Mouse (Mus musculus): ENCODE measurements around the gene Il22ra2. TPM values are rescaled to one million over a fixed set of nuclear protein-coding genes. Genes with fewer than 3 reads are reported as not detected.

The Il22ra2 gene
- polyA plus RNA-seq (2015; fragmentation: Nextera tagmentation; extraction: Ambion mirVana): 0.06 TPM in 1 of 2 replicates, not detected in the other

DNA sequence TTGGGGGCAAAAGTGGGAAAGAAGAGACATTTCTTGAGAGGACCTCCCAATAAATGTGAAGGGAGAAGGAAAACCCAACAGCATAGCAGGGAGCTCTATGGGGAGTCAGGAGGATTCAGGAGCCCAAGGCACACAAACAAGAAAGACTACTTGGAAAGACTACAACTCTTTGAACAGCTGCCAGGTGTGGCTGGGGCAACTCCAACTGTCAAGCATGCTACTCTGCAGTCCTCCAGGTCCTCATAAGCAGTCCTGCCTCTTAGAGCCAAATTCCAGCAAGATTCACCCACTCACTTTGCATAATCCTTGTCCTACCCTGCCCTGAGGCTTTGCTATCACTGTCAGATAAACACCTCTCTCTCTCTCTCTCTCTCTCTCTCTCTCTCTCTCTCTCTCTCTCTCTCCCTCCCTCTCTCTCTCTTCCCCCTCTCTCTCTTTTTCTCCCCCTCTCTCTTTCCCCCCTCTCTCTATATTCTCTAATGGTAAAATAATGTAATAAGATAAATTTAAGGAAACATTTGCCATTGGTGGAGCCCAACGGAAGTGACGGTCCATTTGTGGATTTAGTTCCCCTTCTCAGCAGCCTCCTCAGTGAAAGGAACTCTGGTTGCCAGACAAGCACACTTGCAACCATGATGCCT is at the start of gene Il22ra2:
TSS of gene Il22ra2 (plus strand) at position 591 of the 641 bp plus-strand sequence.
- no peak within 1 kb of the TSS for H3K27ac ChIP-seq
- no peaks in the 10 kb centered on the region for H3K4me1 ChIP-seq
- no peaks in the 10 kb centered on the region for H3K36me3 ChIP-seq
- ATAC-seq (ENCODE audit: insufficient read depth, low FRiP score, low read depth): no peak
- 85% methylated on average over 2 of the region's 2 CpGs for WGBS
- H3K4me3 ChIP-seq (replicated peaks): no peak within 1 kb of the TSS
- no peak within 1 kb of the TSS for H3K9ac ChIP-seq
- no peak within 1 kb of the TSS for H3K4me2 ChIP-seq
- no peaks in the 10 kb centered on the region for H3K9me3 ChIP-seq
- no peaks in the 10 kb centered on the region for H3K27me3 ChIP-seq (replicated peaks)

DNA sequence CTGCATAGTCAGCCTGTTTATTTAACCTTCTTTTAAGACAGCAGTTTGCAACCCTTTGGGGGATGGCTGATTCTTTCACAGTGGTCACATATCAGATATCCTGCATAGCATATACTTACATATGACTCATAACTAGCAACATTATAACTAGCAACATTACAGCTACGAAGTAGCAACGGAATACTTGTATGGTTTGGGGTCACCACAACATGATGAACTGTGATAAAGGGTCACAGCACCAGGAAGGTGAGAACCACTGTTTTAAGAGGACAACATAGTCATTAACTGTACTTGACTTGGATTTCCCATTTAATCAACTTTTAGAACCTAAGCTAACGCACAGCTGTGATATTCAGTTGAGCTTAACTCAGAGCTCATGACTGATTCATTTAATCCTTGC is 44.2 kb upstream of the Il22ra2 start:
- no peak overlapping the region for H3K27ac ChIP-seq
- no peak overlapping the region for H3K9ac ChIP-seq
- no peaks in the 10 kb centered on the region for H3K36me3 ChIP-seq
- no peaks in the 10 kb centered on the region for H3K4me1 ChIP-seq
- ATAC-seq (ENCODE audit: insufficient read depth, low FRiP score, low read depth): no peak
- no peak overlapping the region for H3K4me2 ChIP-seq
- H3K4me3 ChIP-seq (replicated peaks): no peak overlapping the region
- no peaks in the 10 kb centered on the region for H3K9me3 ChIP-seq
- WGBS: 88% methylated on average over 3 of the region's 3 CpGs
- H3K27me3 ChIP-seq (replicated peaks): no peaks in the 10 kb centered on the region

DNA sequence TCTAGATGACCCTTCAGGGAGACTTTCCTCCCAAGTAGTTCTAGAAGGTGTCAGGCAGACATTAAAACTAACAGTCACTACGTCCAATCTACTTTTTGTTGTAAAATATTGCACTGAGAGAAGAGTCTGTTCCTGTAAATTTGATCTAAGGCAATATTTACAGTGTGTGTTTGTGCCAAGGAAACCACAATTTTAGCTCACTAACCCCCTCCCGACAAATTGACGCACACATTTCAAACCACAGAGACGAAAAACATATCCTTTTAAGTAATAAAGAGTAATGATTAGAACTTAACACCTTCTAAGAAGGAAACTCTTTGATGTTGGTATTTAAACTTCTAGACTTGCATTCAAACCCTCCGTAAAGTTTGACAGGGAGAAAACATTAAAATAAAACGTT is 43.8 kb upstream of the Il22ra2 start:
- H3K9ac ChIP-seq: no peak overlapping the region
- no peak overlapping the region for H3K27ac ChIP-seq
- no peaks in the 10 kb centered on the region for H3K27me3 ChIP-seq (replicated peaks)
- no peaks in the 10 kb centered on the region for H3K36me3 ChIP-seq
- ATAC-seq (ENCODE audit: insufficient read depth, low FRiP score, low read depth): no peak
- H3K4me2 ChIP-seq: no peak overlapping the region
- no peaks in the 10 kb centered on the region for H3K9me3 ChIP-seq
- H3K4me3 ChIP-seq (replicated peaks): no peak overlapping the region
- H3K4me1 ChIP-seq: no peaks in the 10 kb centered on the region
- WGBS: 64% methylated on average over 6 of the region's 6 CpGs

DNA sequence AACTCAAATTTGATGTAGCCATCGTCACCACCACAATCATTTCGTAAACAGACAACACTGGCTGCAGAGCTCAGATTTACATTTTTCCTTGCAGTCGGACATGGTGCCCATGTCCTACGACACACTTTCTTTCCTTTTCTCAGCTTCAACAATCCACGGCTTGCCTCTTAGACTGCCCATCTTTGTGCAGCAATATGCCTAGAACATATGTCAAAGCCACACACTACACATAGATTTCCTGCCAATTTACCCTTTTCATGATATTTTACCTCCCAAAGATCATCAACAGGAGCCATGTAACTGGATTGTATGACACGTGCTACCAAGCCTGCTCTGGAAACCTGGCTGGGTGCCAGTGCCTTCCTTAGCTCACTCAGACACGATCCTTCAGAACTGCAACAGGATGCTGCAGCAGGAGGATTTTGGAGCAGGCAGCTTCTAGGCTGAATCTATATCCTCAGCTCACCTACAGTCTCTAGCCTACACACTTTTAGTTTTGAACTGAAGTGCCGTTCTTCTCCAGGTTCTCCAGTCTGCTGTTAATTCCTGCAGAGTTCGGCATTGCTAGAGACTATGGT is 43.3 kb upstream of the Il22ra2 start:
- Histone ChIP-seq H3K4me2 (no peak overlapping the region), H3K4me3 (replicated peaks) (no peak overlapping the region), H3K36me3 (no peaks in the 10 kb centered on the region), H3K27me3 (replicated peaks) (no peaks in the 10 kb centered on the region), H3K9ac (no peak overlapping the region), H3K4me1 (no peaks in the 10 kb centered on the region), H3K9me3 (no peaks in the 10 kb centered on the region), H3K27ac (no peak overlapping the region)
- ATAC-seq (ENCODE audit: insufficient read depth, low FRiP score, low read depth): no peak
- WGBS: 59% methylated on average over 9 of the region's 9 CpGs

DNA sequence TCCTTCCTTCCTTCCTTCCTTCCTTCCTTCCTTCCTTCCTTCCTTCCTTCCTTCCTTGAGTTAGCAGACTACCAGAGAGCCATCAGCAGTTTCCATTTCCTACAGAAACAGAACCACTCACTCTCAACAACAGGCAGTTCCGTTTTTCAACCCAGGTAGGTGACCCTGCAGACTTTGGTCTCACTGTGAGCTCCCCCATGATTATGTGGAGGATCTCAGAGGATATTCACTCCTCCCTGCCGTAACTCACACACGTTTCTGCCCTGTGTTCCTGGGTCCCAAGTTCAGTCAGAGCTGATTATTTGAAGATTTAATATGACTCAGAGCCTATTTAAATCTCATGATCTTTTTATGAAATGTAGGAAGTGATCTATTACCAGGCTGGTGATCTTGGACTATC is 41.1 kb upstream of the Il22ra2 start:
- Histone ChIP-seq H3K27ac (no peak overlapping the region), H3K27me3 (replicated peaks) (no peaks in the 10 kb centered on the region), H3K36me3 (no peaks in the 10 kb centered on the region), H3K4me2 (no peak overlapping the region), H3K9ac (no peak overlapping the region), H3K4me1 (no peaks in the 10 kb centered on the region), H3K4me3 (replicated peaks) (no peak overlapping the region), H3K9me3 (no peaks in the 10 kb centered on the region)
- WGBS: 60% methylated on average over 3 of the region's 3 CpGs
- no peak for ATAC-seq (ENCODE audit: insufficient read depth, low FRiP score, low read depth)

DNA sequence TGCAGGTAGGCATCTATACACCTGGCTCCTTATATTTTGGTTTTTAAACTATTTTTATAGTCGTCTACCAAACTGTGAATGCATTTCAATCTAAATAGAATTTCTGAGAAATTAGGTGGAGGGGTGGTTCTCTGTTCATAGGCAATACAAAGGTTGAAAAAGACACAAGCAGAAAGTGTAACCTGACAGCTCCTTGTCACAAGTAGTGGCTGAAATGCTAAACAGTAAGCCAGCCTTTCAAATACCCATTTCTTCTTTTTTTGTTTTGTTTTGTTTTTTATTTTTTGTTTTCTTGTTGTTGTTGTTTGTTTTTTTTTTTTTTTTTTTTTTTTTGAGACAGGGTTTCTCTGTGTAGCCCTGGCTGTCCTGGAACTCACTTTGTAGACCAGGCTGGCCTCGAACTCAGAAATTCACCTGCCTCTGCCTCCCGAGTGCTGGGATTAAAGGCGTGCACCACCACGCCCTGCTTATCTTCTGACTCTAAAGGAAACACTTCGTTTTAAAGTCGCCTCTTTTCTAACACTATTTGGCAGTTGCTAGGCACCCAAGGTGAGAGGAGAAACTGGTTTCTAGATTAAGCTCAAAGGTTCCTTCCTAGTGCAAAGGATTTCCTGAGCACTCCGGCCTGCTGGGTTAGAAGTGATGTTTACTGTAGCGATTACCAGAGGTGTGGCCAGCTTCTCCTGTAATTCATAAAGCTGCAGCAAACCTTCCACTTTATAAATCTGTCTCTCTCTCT is 39.8 kb upstream of the Il22ra2 start:
- 0 out of 2 replicates have a peak, but pooled peaks have one; percentile 55 for ATAC-seq (ENCODE audit: insufficient read depth, low FRiP score, low read depth)
- Histone ChIP-seq H3K27ac (no peak overlapping the region; the same call in 1 of the 2 replicates), H3K9me3 (no peaks in the 10 kb centered on the region), H3K27me3 (replicated peaks) (no peaks in the 10 kb centered on the region), H3K9ac (no peak overlapping the region), H3K4me2 (no peak overlapping the region), H3K36me3 (no peaks in the 10 kb centered on the region), H3K4me1 (no peaks in the 10 kb centered on the region), H3K4me3 (replicated peaks) (no peak overlapping the region)
- 48% methylated on average over 9 of the region's 9 CpGs for WGBS

DNA sequence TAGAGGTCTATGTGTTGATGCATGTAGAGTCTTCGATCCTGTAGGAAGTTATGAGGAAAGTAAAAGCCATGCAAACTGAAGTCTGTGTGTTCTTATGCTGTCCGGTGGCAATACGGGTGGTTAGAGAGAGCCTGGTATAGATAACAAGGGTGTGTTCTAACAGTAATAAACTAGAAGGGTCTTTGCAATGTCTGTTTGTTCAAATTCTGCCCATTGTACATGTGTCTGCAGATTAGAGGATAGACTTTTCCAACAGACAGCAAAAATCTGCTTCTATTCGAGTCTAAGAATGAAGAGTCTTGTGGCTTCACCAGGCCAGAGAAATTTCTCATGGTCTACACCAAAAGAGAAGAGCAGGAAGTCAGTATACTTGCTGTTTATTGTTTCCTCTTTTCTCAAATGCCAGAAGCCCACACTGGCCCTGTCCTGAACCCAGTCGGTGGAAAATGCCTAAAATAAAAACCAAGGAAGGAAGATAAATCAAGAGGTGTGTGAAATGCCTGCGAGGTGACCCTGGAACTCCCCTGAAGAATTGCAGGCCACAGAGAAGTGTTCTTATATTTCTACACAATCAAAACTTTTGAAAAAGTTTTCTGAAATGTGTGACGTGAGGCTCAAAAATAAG is 38.9 kb upstream of the Il22ra2 start:
- H3K4me1 ChIP-seq: no peaks in the 10 kb centered on the region
- no peak for ATAC-seq (ENCODE audit: insufficient read depth, low FRiP score, low read depth)
- H3K9me3 ChIP-seq: no peaks in the 10 kb centered on the region
- peak overlapping the region; percentile 37; the same call in 1 of the 2 replicates for H3K27ac ChIP-seq
- no peak overlapping the region for H3K4me2 ChIP-seq
- no peak overlapping the region for H3K9ac ChIP-seq
- H3K36me3 ChIP-seq: no peaks in the 10 kb centered on the region
- no peak overlapping the region for H3K4me3 ChIP-seq (replicated peaks)
- no peaks in the 10 kb centered on the region for H3K27me3 ChIP-seq (replicated peaks)
- 52% methylated on average over 7 of the region's 7 CpGs for WGBS

DNA sequence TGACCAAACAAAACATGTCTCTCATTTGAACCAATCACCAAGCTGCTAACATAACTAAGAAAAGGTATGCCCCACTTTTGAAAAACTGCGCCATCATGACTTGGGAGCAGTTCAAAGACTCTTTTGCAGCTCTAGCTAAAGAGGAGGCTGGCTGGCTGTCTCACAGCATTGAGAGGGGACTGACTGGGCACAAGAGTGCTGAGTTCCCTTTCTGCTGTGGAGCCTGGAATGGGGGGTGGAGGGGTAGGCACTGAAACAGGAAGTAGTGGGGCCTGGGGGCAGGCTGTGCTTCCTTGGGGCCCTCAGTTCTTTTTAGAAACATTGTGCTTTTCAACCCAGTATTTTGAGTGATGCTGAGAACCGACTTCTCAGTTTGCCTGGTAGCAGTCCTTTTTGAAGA is 37.7 kb upstream of the Il22ra2 start:
- Histone ChIP-seq H3K4me1 (no peaks in the 10 kb centered on the region), H3K27me3 (replicated peaks) (no peaks in the 10 kb centered on the region), H3K9ac (no peak overlapping the region), H3K4me3 (replicated peaks) (no peak overlapping the region), H3K9me3 (no peaks in the 10 kb centered on the region), H3K4me2 (no peak overlapping the region), H3K36me3 (no peaks in the 10 kb centered on the region), H3K27ac (no peak overlapping the region)
- ATAC-seq (ENCODE audit: insufficient read depth, low FRiP score, low read depth): no peak
- 66% methylated on average over 2 of the region's 2 CpGs for WGBS

DNA sequence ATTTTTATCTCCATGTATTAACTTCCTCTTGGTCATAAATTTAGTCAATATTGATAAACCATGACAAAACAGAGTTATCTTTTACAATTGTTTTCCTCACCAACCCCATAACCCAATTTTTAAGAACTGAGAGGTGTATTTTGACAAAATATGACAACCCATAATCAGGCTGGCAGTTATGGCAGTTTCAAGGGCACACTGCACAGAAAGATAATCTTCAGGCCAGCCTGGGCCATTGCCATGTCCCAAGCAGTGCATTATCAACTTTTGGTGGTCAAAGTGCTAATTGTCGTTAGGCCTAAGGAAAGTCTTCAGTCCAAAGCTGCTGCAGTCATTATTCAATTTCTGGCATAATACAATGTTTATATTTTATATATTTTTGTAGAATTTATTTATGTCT is 37.0 kb upstream of the Il22ra2 start:
- no peaks in the 10 kb centered on the region for H3K36me3 ChIP-seq
- H3K9ac ChIP-seq: no peak overlapping the region
- WGBS: 79% methylated on average over 1 of the region's 1 CpGs
- H3K4me2 ChIP-seq: no peak overlapping the region
- H3K4me1 ChIP-seq: no peaks in the 10 kb centered on the region
- no peak for ATAC-seq (ENCODE audit: insufficient read depth, low FRiP score, low read depth)
- no peak overlapping the region for H3K4me3 ChIP-seq (replicated peaks)
- H3K27me3 ChIP-seq (replicated peaks): no peaks in the 10 kb centered on the region
- no peaks in the 10 kb centered on the region for H3K9me3 ChIP-seq
- no peak overlapping the region for H3K27ac ChIP-seq

DNA sequence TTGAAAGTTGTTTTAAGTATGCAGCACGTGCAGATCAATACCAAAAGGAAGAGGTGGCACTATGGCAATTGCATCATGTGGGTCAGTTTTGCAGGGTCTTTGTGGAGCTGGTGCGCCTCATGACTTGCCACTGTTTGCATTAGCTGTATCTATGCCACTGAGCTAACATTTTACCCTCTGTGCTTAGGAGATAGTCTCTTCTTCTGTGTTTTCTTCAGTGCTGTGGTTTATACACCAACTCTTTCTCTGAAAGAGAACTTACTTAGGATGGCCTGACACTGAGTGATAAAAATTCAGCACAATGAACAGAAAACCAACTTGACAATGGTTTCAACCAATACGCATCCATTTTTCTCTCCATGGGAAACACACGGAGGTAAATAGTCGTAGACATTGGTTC is 35.9 kb upstream of the Il22ra2 start:
- Histone ChIP-seq H3K9ac (no peak overlapping the region), H3K27ac (no peak overlapping the region), H3K4me2 (no peak overlapping the region), H3K36me3 (no peaks in the 10 kb centered on the region), H3K4me1 (no peaks in the 10 kb centered on the region), H3K27me3 (replicated peaks) (no peaks in the 10 kb centered on the region), H3K9me3 (no peaks in the 10 kb centered on the region), H3K4me3 (replicated peaks) (no peak overlapping the region)
- ATAC-seq (ENCODE audit: insufficient read depth, low FRiP score, low read depth): no peak
- 82% methylated on average over 5 of the region's 5 CpGs for WGBS

DNA sequence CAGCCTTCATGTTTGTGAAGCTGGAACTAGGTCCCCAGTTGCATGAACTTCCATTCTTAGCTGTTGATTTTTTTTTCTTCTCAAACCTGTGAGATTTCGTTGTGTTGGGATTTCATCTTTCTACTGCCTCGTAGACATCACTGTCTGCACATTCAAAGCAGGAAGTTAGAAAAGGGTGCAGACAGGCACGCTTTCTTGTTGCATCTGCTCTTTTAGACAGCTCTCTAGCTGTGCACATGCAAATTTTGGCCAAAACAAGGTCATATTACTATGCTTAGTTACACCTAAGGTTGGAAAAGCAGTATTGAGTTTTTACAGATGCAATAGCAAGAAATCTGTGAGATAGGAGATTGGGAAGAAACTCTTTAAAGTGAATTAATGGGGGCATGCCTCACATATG is 34.5 kb upstream of the Il22ra2 start:
- H3K4me2 ChIP-seq: no peak overlapping the region
- 85% methylated on average over 3 of the region's 3 CpGs for WGBS
- no peak overlapping the region for H3K9ac ChIP-seq
- H3K4me1 ChIP-seq: no peaks in the 10 kb centered on the region
- no peak overlapping the region for H3K27ac ChIP-seq
- H3K27me3 ChIP-seq (replicated peaks): no peaks in the 10 kb centered on the region
- ATAC-seq (ENCODE audit: insufficient read depth, low FRiP score, low read depth): no peak
- H3K4me3 ChIP-seq (replicated peaks): no peak overlapping the region
- H3K36me3 ChIP-seq: no peaks in the 10 kb centered on the region
- no peaks in the 10 kb centered on the region for H3K9me3 ChIP-seq

DNA sequence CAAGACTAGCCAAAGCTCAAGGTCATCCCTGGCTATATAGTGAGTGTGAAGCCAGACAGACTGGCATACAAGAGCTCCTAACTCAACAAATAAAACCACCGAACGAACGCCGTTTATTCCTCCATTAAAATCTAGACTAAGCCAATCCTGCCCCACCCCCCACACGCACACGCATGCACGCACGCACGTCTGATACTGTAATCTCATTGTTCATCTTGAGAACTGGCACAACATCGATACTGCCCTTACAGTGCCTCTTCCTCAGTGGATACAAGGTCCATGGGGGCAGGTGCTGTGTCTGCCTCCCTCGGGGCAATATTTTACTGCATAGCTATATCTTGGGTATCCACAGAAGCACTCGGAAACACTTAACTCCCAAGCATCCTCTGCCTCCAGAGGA is 32.2 kb upstream of the Il22ra2 start:
- H3K9ac ChIP-seq: no peak overlapping the region
- no peak for ATAC-seq (ENCODE audit: insufficient read depth, low FRiP score, low read depth)
- no peak overlapping the region for H3K4me3 ChIP-seq (replicated peaks)
- peaks cover 3% of the 10 kb centered on the region; the same call in 1 of the 2 replicates for H3K4me1 ChIP-seq
- 81% methylated on average over 12 of the region's 12 CpGs for WGBS
- no peaks in the 10 kb centered on the region for H3K27me3 ChIP-seq (replicated peaks)
- no peaks in the 10 kb centered on the region for H3K9me3 ChIP-seq
- H3K36me3 ChIP-seq: no peaks in the 10 kb centered on the region
- no peak overlapping the region for H3K27ac ChIP-seq
- no peak overlapping the region for H3K4me2 ChIP-seq

All from stomach, embryonic 15.5 days (tissue).